Mouse (Mus musculus) midbrain, embryonic 12.5 days (tissue): ENCODE data around the gene Fam171a1. TPM values are rescaled to one million over a fixed set of nuclear protein-coding genes. Genes with fewer than 3 reads are reported as not detected.
A peak's percentile ranks its signal among the peaks of the same experiment; 100 is the strongest.

ENCODE experiments used
- ATAC-seq: fragments of 200-750 bp; cut with Nextera tagmentation; 2 replicates; pipeline ENCODE4 v1.8.0; 2017; ENCODE audit warnings: low read depth, moderate TSS enrichment, moderate library complexity; ENCODE audit not compliant: low FRiP score
- H3K27ac ChIP-seq: fragments of 300-500 bp; sonication (generic); replicated peaks from 2 replicates; pipeline ENCODE4 v1.5.1; 2016; ENCODE audit warnings: mild to moderate bottlenecking
- H3K27me3 ChIP-seq: fragments of 300-500 bp; sonication (generic); 2 replicates; pipeline ENCODE4 v1.6.1; 2016; ENCODE audit warnings: mild to moderate bottlenecking
- H3K36me3 ChIP-seq: fragments of 300-500 bp; sonication (generic); 2 replicates; pipeline ENCODE4 v1.6.1; 2016
- H3K4me1 ChIP-seq: fragments of 300-500 bp; sonication (generic); 2 replicates; pipeline ENCODE4 v1.6.1; 2016
- H3K4me2 ChIP-seq: fragments of 300-500 bp; sonication (generic); replicated peaks from 2 replicates; pipeline ENCODE4 v1.6.1; 2016; ENCODE audit warnings: mild to moderate bottlenecking, moderate library complexity
- H3K4me3 ChIP-seq: fragments of 300-500 bp; sonication (generic); 2 replicates; pipeline ENCODE4 v1.5.1; 2016; ENCODE audit warnings: mild to moderate bottlenecking
- H3K9ac ChIP-seq: fragments of 300-500 bp; sonication (generic); replicated peaks from 2 replicates; pipeline ENCODE4 v1.6.1; 2016; ENCODE audit warnings: mild to moderate bottlenecking, moderate library complexity
- H3K9me3 ChIP-seq: fragments of 300-500 bp; sonication (generic); 2 replicates; pipeline ENCODE4 v1.6.1; 2016; ENCODE audit warnings: mild to moderate bottlenecking
- WGBS: fragments of 180-500 bp; shearing (Covaris S2); methylation state at CpG from one replicate; pipeline ENCODE4 v1.1.7; 2016; 5-methylcytosine and 5-hydroxymethylcytosine counted together
- polyA plus RNA-seq: library from polyadenylated mRNA; unstranded; fragments of >200 nt; fragmentation: Nextera tagmentation; extraction: Ambion mirVana; gene quantifications from 2 replicates; pipeline ENCODE4 v1.2.1, GENCODE M21; 2016

The Fam171a1 gene
- polyA plus RNA-seq, 1 experiment from 2014 or later = 51.8 TPM

DNA sequence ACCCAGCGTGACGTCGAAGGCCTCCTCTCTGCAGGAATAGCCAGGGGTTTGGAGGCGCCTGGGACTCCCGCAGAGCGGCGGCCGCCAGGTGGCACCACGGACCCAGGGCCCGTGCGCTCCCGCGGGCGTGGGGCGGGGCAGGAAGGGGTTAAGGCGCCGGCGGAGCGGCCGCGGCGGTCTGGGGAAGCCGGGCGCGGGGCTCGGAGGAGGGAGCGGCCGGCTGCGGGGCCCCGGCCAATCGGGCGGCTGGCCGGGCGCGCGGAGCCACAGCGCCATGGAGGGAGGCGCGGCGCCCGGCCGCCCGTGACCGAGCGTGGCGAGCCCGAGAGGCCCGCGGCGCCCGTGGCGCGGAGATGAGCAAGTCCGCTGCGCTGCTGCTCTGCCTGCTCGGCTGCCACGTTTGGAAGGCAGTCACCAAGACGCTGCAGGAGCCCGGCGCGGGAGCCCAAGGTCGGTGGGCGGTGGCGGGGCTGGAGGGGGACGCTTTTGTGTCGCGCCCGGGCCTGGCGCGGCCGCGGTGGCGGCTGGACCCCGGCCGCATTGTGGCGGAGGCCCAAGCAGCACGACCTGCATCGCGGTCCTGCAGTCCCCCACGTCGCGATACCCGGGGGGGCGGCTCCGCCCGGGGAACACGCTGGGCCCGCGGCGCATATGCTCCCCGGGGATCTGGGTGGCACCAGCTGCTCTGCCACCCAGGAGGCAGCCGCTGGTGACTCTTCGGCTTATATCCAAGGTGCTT, 4.3 kb downstream of the Fam171a1 start:
- Histone ChIP-seq H3K9ac (peak overlapping the region; percentile 89), H3K36me3 (no peaks in the 10 kb centered on the region), H3K4me2 (peak overlapping the region; percentile 65), H3K9me3 (no peaks in the 10 kb centered on the region), H3K27me3 (no peaks in the 10 kb centered on the region), H3K4me1 (peaks cover 18% of the 10 kb centered on the region), H3K4me3 (peak overlapping the region; percentile 87), H3K27ac (peak overlapping the region; percentile 95)
- WGBS = 0% methylated on average over 56 of the region's 93 CpGs
- peak; percentile 94 for ATAC-seq

DNA sequence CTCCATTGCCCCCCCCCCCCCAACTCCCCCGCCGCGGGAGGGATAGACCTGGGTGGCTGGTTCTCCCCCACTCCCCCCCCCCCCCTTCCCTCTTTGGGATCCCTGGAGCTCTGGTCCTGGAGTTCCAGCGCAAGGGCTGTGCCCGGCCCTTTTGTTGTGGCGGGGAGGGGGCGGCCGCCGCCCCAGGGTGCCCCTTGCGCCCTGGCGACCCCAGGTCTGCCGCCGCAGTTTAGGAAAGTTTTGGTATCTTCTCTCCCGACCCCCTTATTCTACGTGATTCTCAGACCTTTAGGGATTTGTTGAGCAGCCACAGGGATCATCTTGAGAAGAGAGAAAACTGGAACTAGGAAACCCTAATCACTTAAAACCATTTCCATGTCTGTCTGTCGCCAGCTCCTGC, 4.9 kb downstream of the Fam171a1 start:
- Histone ChIP-seq H3K36me3 (no peaks in the 10 kb centered on the region), H3K9me3 (no peaks in the 10 kb centered on the region), H3K4me1 (peaks cover 18% of the 10 kb centered on the region), H3K9ac (peak overlapping the region; percentile 89), H3K4me2 (peak overlapping the region; percentile 65), H3K27me3 (no peaks in the 10 kb centered on the region), H3K27ac (peak overlapping the region; percentile 95), H3K4me3 (peak overlapping the region; percentile 87)
- WGBS = 0% methylated on average over 13 of the region's 16 CpGs
- peak; percentile 42 for ATAC-seq

DNA sequence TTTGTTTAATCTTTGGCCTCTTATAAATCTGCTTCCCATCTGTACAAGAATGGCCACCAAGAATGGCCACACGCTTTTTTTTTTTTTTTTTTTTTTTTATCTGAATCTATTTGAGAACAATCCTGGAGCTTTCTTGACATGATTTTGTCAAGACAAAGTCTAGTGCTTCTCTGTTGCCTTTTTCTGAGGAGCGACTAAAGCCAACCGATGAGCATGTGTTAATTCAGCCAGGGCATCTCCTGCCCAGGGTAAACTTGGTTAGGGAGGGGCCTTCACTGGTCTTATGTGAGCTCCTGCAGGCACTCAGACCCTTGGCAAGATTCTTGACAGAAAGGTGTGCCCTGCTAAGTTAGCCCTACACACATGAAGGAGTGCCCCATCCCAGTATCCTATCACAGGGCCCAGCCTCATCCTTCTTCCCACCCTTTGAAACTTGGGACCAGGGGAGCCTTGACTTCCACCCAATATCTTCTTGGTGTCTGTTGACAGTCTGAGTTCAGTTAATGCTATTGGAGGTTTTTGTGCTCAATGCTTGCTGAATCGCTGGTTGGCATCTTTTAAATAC, 5.4 kb downstream of the Fam171a1 start:
- Histone ChIP-seq H3K27ac (peak overlapping the region; percentile 95; the same call in 1 of the 2 replicates), H3K9me3 (no peaks in the 10 kb centered on the region), H3K4me1 (peaks cover 18% of the 10 kb centered on the region), H3K36me3 (no peaks in the 10 kb centered on the region), H3K27me3 (no peaks in the 10 kb centered on the region), H3K9ac (peak overlapping the region; percentile 89; the same call in 1 of the 2 replicates), H3K4me2 (peak overlapping the region; percentile 65), H3K4me3 (peak overlapping the region; percentile 87)
- WGBS = 26% methylated on average over 4 of the region's 4 CpGs
- ATAC-seq = no peak

DNA sequence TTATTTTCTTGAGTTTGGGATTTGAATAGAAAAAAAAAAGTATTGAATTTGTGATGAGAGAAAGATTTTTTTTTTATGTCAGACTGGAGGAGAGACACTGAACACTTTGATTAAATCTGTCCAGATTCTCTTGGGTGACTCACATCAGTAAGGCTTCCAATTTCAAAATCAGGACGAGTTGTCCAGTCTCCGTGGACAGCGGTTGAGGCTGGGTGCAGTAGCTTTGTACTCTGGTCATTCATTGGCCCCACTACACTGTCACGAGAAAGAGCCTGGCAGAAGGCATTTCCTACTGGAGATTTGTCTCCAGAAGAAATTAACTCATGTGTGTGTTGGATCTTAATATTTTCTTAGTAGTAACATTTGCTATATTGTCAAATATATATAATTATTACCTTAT, 8.5 kb downstream of the Fam171a1 start:
- no peaks in the 10 kb centered on the region for H3K36me3 ChIP-seq
- H3K27me3 ChIP-seq = no peaks in the 10 kb centered on the region
- no peak overlapping the region for H3K4me3 ChIP-seq
- 88% methylated on average over 4 of the region's 4 CpGs for WGBS
- peaks cover 18% of the 10 kb centered on the region for H3K4me1 ChIP-seq
- no peak overlapping the region for H3K4me2 ChIP-seq
- no peak for ATAC-seq
- no peaks in the 10 kb centered on the region for H3K9me3 ChIP-seq
- no peak overlapping the region for H3K27ac ChIP-seq
- H3K9ac ChIP-seq = no peak overlapping the region

DNA sequence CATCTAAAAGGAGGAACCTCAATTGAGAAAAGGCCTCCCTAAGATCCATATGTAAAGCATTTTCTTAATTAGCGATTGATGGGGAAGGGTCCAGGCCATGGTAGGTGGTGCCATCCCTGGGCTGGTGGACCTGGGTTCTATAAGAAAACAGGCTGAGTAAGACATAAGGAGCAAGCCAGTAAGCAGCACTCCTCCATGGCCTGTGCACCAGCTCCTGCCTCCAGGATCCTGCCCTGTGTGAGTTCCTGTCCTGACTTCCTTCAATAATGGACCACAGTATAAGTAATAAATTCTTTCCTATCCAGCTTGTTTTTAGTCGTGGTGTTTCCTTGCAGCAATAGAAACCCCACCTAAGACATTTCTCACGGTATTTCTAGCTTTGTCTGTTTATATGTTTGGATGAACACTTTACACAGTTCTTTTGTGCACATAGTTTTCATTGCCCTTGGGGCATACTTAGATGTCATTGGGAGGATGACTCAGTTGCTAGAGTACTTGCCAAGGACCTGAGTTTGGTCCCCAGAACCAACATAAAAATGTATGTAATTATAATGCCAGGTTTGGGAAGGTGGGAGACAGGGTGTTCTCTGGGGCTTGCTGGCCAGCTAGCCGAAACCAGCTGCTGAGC, 13.3 kb downstream of the Fam171a1 start:
- H3K27me3 ChIP-seq = no peaks in the 10 kb centered on the region
- WGBS = 82% methylated on average over 4 of the region's 4 CpGs
- no peak overlapping the region for H3K4me2 ChIP-seq
- ATAC-seq = no peak
- no peak overlapping the region for H3K27ac ChIP-seq
- no peaks in the 10 kb centered on the region for H3K9me3 ChIP-seq
- no peak overlapping the region for H3K4me3 ChIP-seq
- H3K4me1 ChIP-seq = peaks cover 4% of the 10 kb centered on the region; the same call in 1 of the 2 replicates
- H3K36me3 ChIP-seq = no peaks in the 10 kb centered on the region
- H3K9ac ChIP-seq = no peak overlapping the region

DNA sequence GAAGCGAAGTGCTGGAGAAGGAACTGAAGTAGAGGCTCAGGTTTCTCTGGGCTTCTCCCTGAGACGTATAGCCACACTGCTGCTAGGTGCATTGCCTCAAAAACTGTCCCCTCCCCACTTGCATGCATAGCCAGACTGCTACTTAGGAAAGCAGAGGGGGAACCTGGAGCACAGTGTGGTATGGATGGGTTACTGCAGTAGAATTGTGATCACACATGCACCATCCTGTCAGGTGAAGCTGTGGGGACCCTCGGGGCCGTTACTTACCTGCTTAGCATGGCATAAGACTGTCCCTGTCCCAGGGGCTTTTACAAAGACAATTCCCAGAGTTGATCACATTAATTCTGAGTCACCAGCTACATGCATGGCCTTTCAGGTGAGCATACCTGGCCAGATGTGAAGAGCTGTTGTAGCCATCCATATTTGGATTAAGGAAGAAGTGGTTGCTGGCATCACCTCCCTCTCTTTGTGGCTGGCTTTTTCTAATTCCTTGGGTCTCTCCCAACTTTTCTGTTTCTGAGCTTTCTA, 14.4 kb downstream of the Fam171a1 start:
- no peak overlapping the region for H3K9ac ChIP-seq
- H3K27ac ChIP-seq = no peak overlapping the region
- no peaks in the 10 kb centered on the region for H3K27me3 ChIP-seq
- no peaks in the 10 kb centered on the region for H3K36me3 ChIP-seq
- WGBS = 60% methylated on average over 4 of the region's 4 CpGs
- H3K4me1 ChIP-seq = peaks cover 4% of the 10 kb centered on the region
- ATAC-seq = no peak
- no peaks in the 10 kb centered on the region for H3K9me3 ChIP-seq
- H3K4me2 ChIP-seq = no peak overlapping the region
- H3K4me3 ChIP-seq = no peak overlapping the region

DNA sequence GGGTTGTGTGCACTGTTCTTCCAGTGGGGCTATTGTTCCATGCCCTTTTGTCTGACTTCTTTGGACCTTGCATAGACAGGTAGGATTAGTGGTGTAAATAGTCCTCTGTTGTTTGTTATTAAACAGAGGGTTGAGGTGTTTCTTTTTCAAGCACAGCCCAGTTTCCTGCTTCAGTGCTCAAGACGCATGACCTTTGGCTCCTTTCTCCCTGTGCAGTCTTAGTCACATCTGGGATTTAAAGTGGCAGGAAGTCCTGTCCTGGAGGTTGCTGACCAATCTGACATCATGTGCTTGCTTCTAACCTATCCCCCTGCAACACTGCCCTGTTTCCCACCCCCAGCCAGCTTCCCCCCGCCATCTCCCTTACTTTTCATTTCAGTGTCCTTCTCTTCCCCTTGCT, 14.9 kb downstream of the Fam171a1 start:
- no peak overlapping the region for H3K4me3 ChIP-seq
- no peak overlapping the region for H3K4me2 ChIP-seq
- no peaks in the 10 kb centered on the region for H3K36me3 ChIP-seq
- H3K9me3 ChIP-seq = no peaks in the 10 kb centered on the region
- 56% methylated on average over 2 of the region's 2 CpGs for WGBS
- H3K4me1 ChIP-seq = peaks cover 6% of the 10 kb centered on the region
- H3K27ac ChIP-seq = no peak overlapping the region
- no peak for ATAC-seq
- no peaks in the 10 kb centered on the region for H3K27me3 ChIP-seq
- H3K9ac ChIP-seq = no peak overlapping the region

DNA sequence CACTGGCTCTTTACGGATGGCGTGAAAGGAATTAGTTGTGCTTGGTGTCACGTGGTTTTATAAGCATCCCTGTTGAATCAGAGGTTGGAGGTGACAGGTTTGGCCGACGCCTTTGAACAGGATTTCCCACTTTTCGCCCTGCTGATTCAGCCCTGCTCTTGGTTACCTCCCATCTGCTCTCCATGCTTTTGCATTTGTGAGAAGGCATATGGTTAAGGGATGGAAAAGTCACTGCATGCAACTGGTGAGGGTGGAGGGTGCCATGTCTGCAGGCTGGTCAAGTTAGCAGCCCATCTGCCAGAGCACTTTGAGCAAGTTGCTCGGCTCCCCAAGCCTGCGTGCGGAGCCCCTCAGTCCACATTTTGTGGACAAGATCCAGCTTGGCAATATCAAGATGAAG, 18.4 kb downstream of the Fam171a1 start:
- ATAC-seq = no peak
- 86% methylated on average over 9 of the region's 9 CpGs for WGBS
- Histone ChIP-seq H3K9me3 (no peaks in the 10 kb centered on the region), H3K36me3 (no peaks in the 10 kb centered on the region), H3K9ac (no peak overlapping the region), H3K4me2 (no peak overlapping the region), H3K4me1 (peaks cover 28% of the 10 kb centered on the region), H3K4me3 (no peak overlapping the region), H3K27ac (no peak overlapping the region), H3K27me3 (no peaks in the 10 kb centered on the region)

DNA sequence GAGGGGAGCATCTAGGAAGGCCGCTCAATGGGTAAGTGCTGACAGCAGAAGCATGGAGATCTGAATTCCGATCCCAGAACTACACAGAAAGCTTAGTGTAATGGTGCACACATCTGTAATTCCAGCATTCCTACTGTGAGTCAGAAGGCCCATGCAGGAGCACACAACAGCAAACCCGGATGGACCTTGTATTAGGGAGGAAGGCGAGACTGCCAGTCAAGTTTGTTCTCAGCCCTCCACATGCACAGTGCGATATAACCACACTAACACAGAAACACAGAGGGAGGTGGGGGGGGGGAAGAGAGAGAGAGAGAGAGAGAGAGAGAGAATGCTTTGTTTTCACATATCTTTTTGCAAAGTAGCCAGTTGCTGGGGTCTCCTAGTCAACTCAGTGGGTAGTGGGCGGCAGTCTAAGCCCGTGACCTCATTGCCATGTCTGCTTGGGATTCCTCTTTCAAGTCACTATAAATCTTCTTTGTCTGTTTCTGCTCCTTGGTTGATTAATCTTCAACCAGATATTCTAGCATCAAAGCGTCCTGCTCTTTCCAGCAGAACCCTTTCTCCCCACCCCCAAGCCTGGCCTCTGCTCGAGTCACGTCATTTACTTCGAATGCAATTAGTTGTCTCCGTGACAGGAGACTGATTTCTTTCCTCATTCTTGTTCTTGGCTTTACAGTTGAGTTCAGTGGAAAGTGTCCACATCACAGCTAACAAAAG, 20.7 kb downstream of the Fam171a1 start:
- Histone ChIP-seq H3K4me2 (no peak overlapping the region), H3K9me3 (no peaks in the 10 kb centered on the region), H3K9ac (no peak overlapping the region), H3K4me1 (peaks cover 38% of the 10 kb centered on the region), H3K36me3 (no peaks in the 10 kb centered on the region), H3K27ac (no peak overlapping the region), H3K4me3 (no peak overlapping the region), H3K27me3 (no peaks in the 10 kb centered on the region)
- ATAC-seq = 0 out of 2 replicates have a peak, but pooled peaks have one; percentile 36
- 42% methylated on average over 12 of the region's 12 CpGs for WGBS

DNA sequence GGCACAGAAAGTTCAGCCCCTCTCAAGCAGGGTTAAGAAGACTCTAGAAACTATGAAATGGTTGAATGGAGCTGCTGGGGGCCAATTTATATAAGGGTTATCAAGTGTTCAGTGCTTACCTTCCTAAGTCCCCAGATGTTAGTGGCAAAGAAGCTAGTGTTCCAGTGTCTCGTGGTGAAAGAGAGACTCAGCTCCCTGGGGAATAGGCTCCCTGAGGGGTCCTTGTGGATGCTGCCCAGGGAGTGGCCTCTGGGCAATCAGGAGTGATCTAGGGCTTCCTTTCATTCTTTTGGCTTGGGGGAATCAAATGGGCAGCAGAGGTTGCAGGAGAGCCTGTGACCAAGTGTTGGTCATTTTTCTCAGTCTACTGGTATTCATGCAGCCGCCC, 21.3 kb downstream of the Fam171a1 start:
- no peak overlapping the region for H3K9ac ChIP-seq
- H3K27ac ChIP-seq = no peak overlapping the region
- 45% methylated on average over 2 of the region's 2 CpGs for WGBS

DNA sequence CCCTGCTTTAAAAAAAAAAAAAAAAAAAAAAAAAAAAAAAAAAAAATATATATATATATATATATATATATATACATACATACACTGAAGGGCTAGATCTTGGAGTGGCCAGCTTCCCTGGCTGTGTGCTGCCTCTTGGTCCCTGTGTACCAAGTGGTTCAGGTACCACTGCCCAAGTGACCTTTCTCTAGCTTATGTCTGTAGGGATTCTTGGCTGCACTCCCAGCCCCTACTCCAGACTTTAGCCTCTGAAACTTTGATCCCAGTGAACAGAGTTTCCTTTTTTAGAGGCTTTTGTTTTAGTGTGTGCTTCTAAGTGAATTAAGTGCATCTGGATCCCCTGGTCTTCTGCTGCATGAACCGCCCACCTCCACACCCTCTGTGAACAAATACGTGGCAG, 24.3 kb downstream of the Fam171a1 start:
- Histone ChIP-seq H3K36me3 (no peaks in the 10 kb centered on the region), H3K4me2 (no peak overlapping the region), H3K27ac (no peak overlapping the region), H3K4me3 (no peak overlapping the region), H3K9ac (no peak overlapping the region), H3K9me3 (no peaks in the 10 kb centered on the region), H3K27me3 (no peaks in the 10 kb centered on the region), H3K4me1 (peaks cover 46% of the 10 kb centered on the region)
- no peak for ATAC-seq
- 75% methylated on average over 2 of the region's 2 CpGs for WGBS

More for the DNA sequence above, 21.3 kb downstream of the Fam171a1 start:
- Histone ChIP-seq H3K9me3 (no peaks in the 10 kb centered on the region), H3K27me3 (no peaks in the 10 kb centered on the region), H3K4me3 (no peak overlapping the region), H3K36me3 (no peaks in the 10 kb centered on the region), H3K4me2 (no peak overlapping the region), H3K4me1 (peaks cover 41% of the 10 kb centered on the region)
- ATAC-seq = no peak

DNA sequence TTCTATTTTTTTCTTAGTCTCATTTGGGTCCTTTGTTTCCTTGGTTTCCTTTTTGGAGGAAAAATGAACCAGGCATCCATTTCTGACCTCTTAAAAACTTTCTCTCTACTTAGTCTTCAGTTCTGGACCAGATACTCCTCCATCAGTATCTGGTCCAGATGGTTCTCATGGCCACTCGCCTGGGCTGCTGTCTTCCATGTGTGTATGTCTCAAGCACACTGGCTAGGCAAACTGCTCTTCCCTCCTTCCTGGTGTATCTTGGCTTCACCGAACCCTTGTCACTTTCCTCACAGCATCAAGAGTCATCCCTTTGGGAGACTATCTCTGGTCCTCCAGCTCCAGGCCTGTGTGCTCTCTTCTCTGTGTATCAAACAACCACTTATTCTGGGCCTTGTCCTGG, 25.0 kb downstream of the Fam171a1 start:
- WGBS = 85% methylated on average over 2 of the region's 2 CpGs

More for the DNA sequence above, 25.0 kb downstream of the Fam171a1 start:
- no peaks in the 10 kb centered on the region for H3K27me3 ChIP-seq
- no peaks in the 10 kb centered on the region for H3K36me3 ChIP-seq
- peaks cover 43% of the 10 kb centered on the region for H3K4me1 ChIP-seq
- no peak overlapping the region for H3K4me3 ChIP-seq
- H3K9ac ChIP-seq = no peak overlapping the region
- ATAC-seq = no peak
- H3K27ac ChIP-seq = peak overlapping the region; percentile 55
- H3K9me3 ChIP-seq = no peaks in the 10 kb centered on the region
- no peak overlapping the region for H3K4me2 ChIP-seq
